Mouse (Mus musculus) lung, postnatal 0 days (tissue): ENCODE measurements around the gene Klhdc3.

Source experiments
- CTCF ChIP-seq: IDR thresholded peaks from 2 replicates; pipeline ENCODE4 v1.5.1; 2016; ENCODE audit warnings: antibody characterized with exemption, mild to moderate bottlenecking
- EP300 ChIP-seq: IDR thresholded peaks from 2 replicates; pipeline ENCODE4 v1.6.1; 2016; ENCODE audit warnings: antibody characterized with exemption, mild to moderate bottlenecking, control low read depth

DNA sequence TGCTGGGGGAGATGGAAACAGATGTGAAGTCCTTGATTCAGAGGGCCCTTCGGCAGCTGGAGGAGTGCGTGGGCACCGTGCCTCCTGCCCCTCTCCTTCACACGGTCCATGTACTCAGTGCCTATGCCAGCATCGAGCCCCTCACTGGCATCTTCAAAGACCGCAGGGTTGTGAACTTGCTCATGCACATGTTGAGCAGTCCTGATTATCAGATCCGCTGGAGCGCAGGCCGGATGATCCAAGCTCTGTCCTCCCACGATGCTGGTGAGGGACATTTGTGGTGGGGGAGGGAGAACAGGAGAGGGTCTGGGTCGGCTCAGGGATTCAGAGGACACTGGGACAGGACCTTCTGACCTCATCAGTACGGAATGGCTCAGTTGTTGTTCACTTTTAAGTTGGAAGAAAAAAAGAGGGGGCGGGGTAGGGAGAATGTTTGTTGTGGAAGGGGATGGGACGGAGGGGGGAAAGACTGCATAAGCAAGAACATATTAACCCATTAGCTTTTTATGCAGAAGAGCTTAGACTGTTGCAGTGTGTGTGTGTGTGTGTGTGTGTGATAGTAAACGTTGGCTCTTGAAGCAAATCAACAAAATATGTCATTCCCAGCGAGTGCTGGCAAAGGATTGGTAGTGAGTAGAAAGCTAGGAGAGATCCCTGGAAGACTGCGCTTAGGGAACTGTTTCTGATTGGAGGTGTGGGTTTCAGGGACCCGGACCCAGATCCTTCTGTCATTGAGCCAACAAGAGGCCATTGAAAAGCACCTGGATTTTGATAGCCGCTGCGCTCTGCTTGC, 28.8 kb downstream of the Klhdc3 start:
- no peak for TF ChIP-seq CTCF
- no peak for TF ChIP-seq EP300
